Mouse (Mus musculus): ENCODE measurements at regions not wholly inside any gene's neighbourhood (a gene's known extent, or its start where the extent isn't known, plus 50 kb on each side); places are given as distances from the start of the nearest gene placed in this dataset.

GRCm38 (mm10) chr1:77265677-77266076 is 249.2 kb downstream of the Epha4 start:
- Histone ChIP-seq H3K27ac (ENCODE audit: insufficient read depth, low read depth, low read length) (no peak overlapping the region), H3K36me3 (ENCODE audit: control insufficient read depth, insufficient read depth, low read length) (no peaks in the 10 kb centered on the region), H3K27me3 (ENCODE audit: control insufficient read depth, insufficient read depth, low read length) (no peaks in the 10 kb centered on the region), H3K4me1 (ENCODE audit: control insufficient read depth, insufficient read depth, insufficient read length, low read length) (peaks cover 6% of the 10 kb centered on the region; the same call in 1 of the 2 replicates), H3K4me3 (ENCODE audit: low read depth, low read length) (no peak overlapping the region)
- no peak for TF ChIP-seq CTCF (IDR thresholded peaks at IDR 0.05; ENCODE audit: extremely low read depth, insufficient read length, insufficient replicate concordance, low read depth, low read length)
- TF ChIP-seq POLR2A (IDR thresholded peaks at IDR 0.05; ENCODE audit: low read depth, low read length): no peak
- 84% methylated on average over 8 of the region's 8 CpGs for WGBS

- WGBS: 33% methylated on average over 4 of the region's 4 CpGs
- H3K36me3 ChIP-seq (ENCODE audit: control insufficient read depth, insufficient read depth, low read length): no peaks in the 10 kb centered on the region
- peak overlapping the region; percentile 46; the same call in 1 of the 2 replicates for H3K27ac ChIP-seq (ENCODE audit: insufficient read depth, low read depth, low read length)
- TF ChIP-seq POLR2A (IDR thresholded peaks at IDR 0.05; ENCODE audit: low read depth, low read length) (no peak), CTCF (IDR thresholded peaks at IDR 0.05; ENCODE audit: extremely low read depth, insufficient read length, insufficient replicate concordance, low read depth, low read length) (no peak)
- H3K27me3 ChIP-seq (ENCODE audit: control insufficient read depth, insufficient read depth, low read length): no peaks in the 10 kb centered on the region
- H3K4me1 ChIP-seq (ENCODE audit: control insufficient read depth, insufficient read depth, insufficient read length, low read length): peaks cover 6% of the 10 kb centered on the region; the same call in 1 of the 2 replicates
- H3K4me3 ChIP-seq (ENCODE audit: low read depth, low read length): no peak overlapping the region
These were observed 247.4 kb downstream of the Epha4 start for GRCm38 (mm10) chr1:77267311-77268003.

DNA sequence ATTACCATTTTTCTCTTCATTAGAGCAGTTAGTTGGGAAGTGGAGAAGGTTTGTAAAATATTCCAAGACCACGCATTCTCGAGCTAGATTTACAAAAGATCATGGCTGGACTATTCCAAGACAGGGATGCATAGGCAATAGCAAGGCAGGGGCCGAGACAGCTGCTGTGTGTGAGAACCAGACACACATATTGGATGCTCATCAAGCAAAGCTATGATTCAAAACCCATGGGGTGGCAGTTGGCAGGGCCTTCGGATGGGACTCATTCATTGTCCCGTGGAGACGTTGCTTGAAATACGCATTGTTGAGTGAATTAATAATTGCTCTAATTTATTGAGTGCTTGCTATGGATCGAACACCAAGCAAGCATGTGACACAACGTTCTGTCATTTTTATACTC is 239.6 kb downstream of the Epha4 start:
- Histone ChIP-seq H3K4me3 (ENCODE audit: low read depth, low read length) (no peak overlapping the region), H3K36me3 (ENCODE audit: control insufficient read depth, insufficient read depth, low read length) (no peaks in the 10 kb centered on the region), H3K4me1 (ENCODE audit: control insufficient read depth, insufficient read depth, insufficient read length, low read length) (peaks cover 15% of the 10 kb centered on the region; the same call in 1 of the 2 replicates), H3K27me3 (ENCODE audit: control insufficient read depth, insufficient read depth, low read length) (no peaks in the 10 kb centered on the region), H3K27ac (ENCODE audit: insufficient read depth, low read depth, low read length) (no peak overlapping the region)
- 97% methylated on average over 9 of the region's 9 CpGs for WGBS
- TF ChIP-seq POLR2A (IDR thresholded peaks at IDR 0.05; ENCODE audit: low read depth, low read length) (no peak), CTCF (IDR thresholded peaks at IDR 0.05; ENCODE audit: extremely low read depth, insufficient read length, insufficient replicate concordance, low read depth, low read length) (no peak)

- Histone ChIP-seq H3K4me1 (ENCODE audit: control insufficient read depth, insufficient read depth, insufficient read length, low read length) (peaks cover 25% of the 10 kb centered on the region; the same call in 1 of the 2 replicates), H3K27me3 (ENCODE audit: control insufficient read depth, insufficient read depth, low read length) (no peaks in the 10 kb centered on the region), H3K36me3 (ENCODE audit: control insufficient read depth, insufficient read depth, low read length) (no peaks in the 10 kb centered on the region), H3K27ac (ENCODE audit: insufficient read depth, low read depth, low read length) (no peak overlapping the region), H3K4me3 (ENCODE audit: low read depth, low read length) (no peak overlapping the region)
- no peak for TF ChIP-seq CTCF (IDR thresholded peaks at IDR 0.05; ENCODE audit: extremely low read depth, insufficient read length, insufficient replicate concordance, low read depth, low read length)
- no peak for TF ChIP-seq POLR2A (IDR thresholded peaks at IDR 0.05; ENCODE audit: low read depth, low read length)
- 25% methylated on average over 7 of the region's 7 CpGs for WGBS
These were observed 235.3 kb downstream of the Epha4 start for GRCm38 (mm10) chr1:77279566-77279965.

DNA sequence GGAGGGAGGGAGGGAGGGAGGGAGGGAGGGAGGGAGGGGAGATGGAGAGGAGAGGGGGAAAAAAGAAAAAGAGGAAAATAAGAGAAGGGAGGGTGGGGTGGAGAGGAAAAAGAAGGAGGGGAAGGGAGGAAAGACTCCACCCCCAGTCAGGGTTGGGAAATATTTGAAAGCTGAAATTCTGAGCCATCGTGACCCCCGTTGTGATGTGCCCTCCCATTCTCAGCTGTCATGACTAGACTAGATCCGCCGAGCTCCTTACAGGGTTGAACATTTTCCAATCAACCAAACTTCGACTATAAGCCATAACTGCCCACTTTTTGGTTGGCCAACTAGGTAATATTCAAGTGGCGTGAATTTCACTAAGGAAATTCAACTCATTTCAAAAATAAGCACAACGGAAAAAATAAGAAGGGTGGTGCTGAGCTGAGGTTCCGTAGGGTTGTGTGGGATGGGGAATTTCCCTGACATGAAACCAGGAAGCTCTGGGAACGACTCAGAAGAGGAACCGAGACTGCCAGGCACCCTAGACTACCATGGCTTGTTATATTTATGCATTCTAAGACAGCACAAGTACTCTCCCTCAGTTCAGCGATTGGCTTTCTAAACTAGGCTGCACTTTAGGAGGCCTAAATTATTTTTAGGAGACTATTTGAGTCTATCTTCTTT is 234.4 kb downstream of the Epha4 start:
- Histone ChIP-seq H3K4me3 (ENCODE audit: low read depth, low read length) (no peak overlapping the region), H3K36me3 (ENCODE audit: control insufficient read depth, insufficient read depth, low read length) (no peaks in the 10 kb centered on the region), H3K27me3 (ENCODE audit: control insufficient read depth, insufficient read depth, low read length) (no peaks in the 10 kb centered on the region), H3K27ac (ENCODE audit: insufficient read depth, low read depth, low read length) (no peak overlapping the region), H3K4me1 (ENCODE audit: control insufficient read depth, insufficient read depth, insufficient read length, low read length) (peaks cover 25% of the 10 kb centered on the region; the same call in 1 of the 2 replicates)
- 73% methylated on average over 11 of the region's 11 CpGs for WGBS
- no peak for TF ChIP-seq POLR2A (IDR thresholded peaks at IDR 0.05; ENCODE audit: low read depth, low read length)
- TF ChIP-seq CTCF (IDR thresholded peaks at IDR 0.05; ENCODE audit: extremely low read depth, insufficient read length, insufficient replicate concordance, low read depth, low read length): no peak

DNA sequence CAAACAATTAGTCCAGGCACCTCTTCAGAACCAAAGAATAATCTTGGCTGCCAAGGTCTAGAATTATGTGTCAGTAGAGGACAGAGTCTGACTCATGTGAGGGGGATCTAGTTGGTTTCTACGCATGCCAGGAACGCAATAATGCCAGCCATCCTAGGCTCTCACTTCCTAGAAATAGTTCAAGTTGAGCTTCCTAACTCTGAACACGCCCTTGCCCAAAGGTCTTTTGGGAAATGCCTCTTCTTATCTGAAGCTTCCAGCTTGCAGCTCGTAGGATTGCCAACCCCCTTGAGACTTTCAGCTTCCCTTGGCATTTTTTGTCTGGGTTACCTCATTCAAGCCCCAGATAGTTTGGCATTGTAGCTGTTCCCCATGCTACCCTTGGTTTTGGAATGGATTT is 233.1 kb downstream of the Epha4 start:
- Histone ChIP-seq H3K36me3 (ENCODE audit: control insufficient read depth, insufficient read depth, low read length) (no peaks in the 10 kb centered on the region), H3K4me3 (ENCODE audit: low read depth, low read length) (no peak overlapping the region), H3K27ac (ENCODE audit: insufficient read depth, low read depth, low read length) (no peak overlapping the region), H3K4me1 (ENCODE audit: control insufficient read depth, insufficient read depth, insufficient read length, low read length) (peaks cover 25% of the 10 kb centered on the region; the same call in 1 of the 2 replicates), H3K27me3 (ENCODE audit: control insufficient read depth, insufficient read depth, low read length) (no peaks in the 10 kb centered on the region)
- TF ChIP-seq POLR2A (IDR thresholded peaks at IDR 0.05; ENCODE audit: low read depth, low read length) (no peak), CTCF (IDR thresholded peaks at IDR 0.05; ENCODE audit: extremely low read depth, insufficient read length, insufficient replicate concordance, low read depth, low read length) (no peak)
- 51% methylated on average over 4 of the region's 4 CpGs for WGBS

GRCm38 (mm10) chr1:77298713-77299132 is 216.2 kb downstream of the Epha4 start:
- H3K4me3 ChIP-seq (ENCODE audit: low read depth, low read length): no peak overlapping the region

More at GRCm38 (mm10) chr1:77298713-77299132, 216.2 kb downstream of the Epha4 start:
- WGBS: 64% methylated on average over 4 of the region's 4 CpGs
- Histone ChIP-seq H3K27me3 (ENCODE audit: control insufficient read depth, insufficient read depth, low read length) (no peaks in the 10 kb centered on the region), H3K4me1 (ENCODE audit: control insufficient read depth, insufficient read depth, insufficient read length, low read length) (no peaks in the 10 kb centered on the region), H3K27ac (ENCODE audit: insufficient read depth, low read depth, low read length) (no peak overlapping the region), H3K36me3 (ENCODE audit: control insufficient read depth, insufficient read depth, low read length) (no peaks in the 10 kb centered on the region)
- no peak for TF ChIP-seq CTCF (IDR thresholded peaks at IDR 0.05; ENCODE audit: extremely low read depth, insufficient read length, insufficient replicate concordance, low read depth, low read length)
- TF ChIP-seq POLR2A (IDR thresholded peaks at IDR 0.05; ENCODE audit: low read depth, low read length): no peak
